Mouse (Mus musculus) heart, embryonic 16.5 days (tissue): ENCODE data around the gene Dapk1. TPM values are rescaled to one million over a fixed set of nuclear protein-coding genes. Genes with fewer than 3 reads are reported as not detected.

Experiments used
- ATAC-seq: fragments of 200-750 bp; cut with Nextera tagmentation; replicated peaks from 2 replicates; pipeline ENCODE4 v1.8.0; 2017; ENCODE audit warnings: moderate number of reproducible peaks; ENCODE audit not compliant: insufficient read depth, low FRiP score; ENCODE audit errors: extremely low read depth
- H3K27ac ChIP-seq: fragments of 300-500 bp; sonication (generic); 2 replicates; pipeline ENCODE4 v1.5.1; 2014; ENCODE audit warnings: mild to moderate bottlenecking, low read length, control low read depth, moderate library complexity
- H3K27me3 ChIP-seq: fragments of 300-500 bp; sonication (generic); 2 replicates; pipeline ENCODE4 v1.6.1; 2014; ENCODE audit warnings: low read length, mixed read lengths; ENCODE audit not compliant: control insufficient read depth, insufficient read depth
- H3K36me3 ChIP-seq: fragments of 300-500 bp; sonication (generic); 2 replicates; pipeline ENCODE4 v1.6.1; 2014; ENCODE audit not compliant: control insufficient read depth, insufficient read depth
- H3K4me1 ChIP-seq: fragments of 300-500 bp; sonication (generic); 2 replicates; pipeline ENCODE4 v1.6.1; 2014; ENCODE audit warnings: low read length, mixed read lengths; ENCODE audit not compliant: control insufficient read depth, insufficient read depth
- H3K4me2 ChIP-seq: fragments of 300-500 bp; sonication (generic); 2 replicates; pipeline ENCODE4 v1.6.1; 2014; ENCODE audit warnings: low read depth, mild to moderate bottlenecking, control low read depth, low read length
- H3K4me3 ChIP-seq: fragments of 300-500 bp; sonication (generic); 2 replicates; pipeline ENCODE4 v1.5.1; 2014; ENCODE audit warnings: mild to moderate bottlenecking, control low read depth, low read length
- H3K9ac ChIP-seq: fragments of 300-500 bp; sonication (generic); 2 replicates; pipeline ENCODE4 v1.6.1; 2014; ENCODE audit warnings: low read length, control low read depth
- H3K9me3 ChIP-seq: fragments of 300-500 bp; sonication (generic); replicated peaks from 2 replicates; pipeline ENCODE4 v1.6.1; 2016; ENCODE audit warnings: low read length; ENCODE audit not compliant: control insufficient read depth
- WGBS: fragments of 180-500 bp; shearing (Covaris S2); extraction: QIAGEN DNeasy Blood & Tissue Kit; methylation state at CpG from one replicate; pipeline ENCODE4 v1.1.7; 2014; 5-methylcytosine and 5-hydroxymethylcytosine counted together
- polyA plus RNA-seq: library from polyadenylated mRNA; unstranded; fragments of >200 nt; fragmentation: Nextera tagmentation; extraction: Ambion mirVana; gene quantifications from 2 replicates; pipeline ENCODE4 v1.2.1, GENCODE M21; 2015

Dapk1 gene
- polyA plus RNA-seq, 1 experiment from 2014 or later: 8.3 TPM

GRCm38 (mm10) chr13:60578541-60578940 is 23.2 kb upstream of the Dapk1 start:
- ATAC-seq: no peak

DNA sequence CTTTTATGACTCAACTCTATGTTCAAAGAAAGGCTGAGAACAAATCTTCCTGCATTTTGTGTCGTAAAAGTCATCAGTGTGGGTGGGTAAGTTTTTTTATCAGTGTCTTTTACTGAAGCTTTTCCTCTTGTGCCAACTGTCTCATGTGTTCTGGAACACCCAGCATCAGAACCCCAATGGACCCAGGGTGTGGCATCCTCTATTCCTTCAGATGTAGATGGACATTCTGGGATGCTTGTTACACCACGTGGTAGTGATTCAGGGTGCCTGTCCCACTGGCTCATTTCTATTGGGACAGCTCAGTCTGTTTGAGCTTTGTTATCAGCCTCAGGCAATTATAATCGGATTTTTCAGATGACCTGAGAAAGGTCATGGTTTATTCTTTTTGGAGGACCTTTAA is 6.9 kb upstream of the Dapk1 start:
- Histone ChIP-seq H3K9me3 (no peaks in the 10 kb centered on the region), H3K36me3 (no peaks in the 10 kb centered on the region), H3K27me3 (no peaks in the 10 kb centered on the region), H3K9ac (no peak overlapping the region), H3K4me2 (no peak overlapping the region), H3K4me3 (no peak overlapping the region), H3K27ac (no peak overlapping the region), H3K4me1 (no peaks in the 10 kb centered on the region)
- 69% methylated on average over 3 of the region's 3 CpGs for WGBS
- ATAC-seq: no peak

More at GRCm38 (mm10) chr13:60578541-60578940, 23.2 kb upstream of the Dapk1 start:
- no peaks in the 10 kb centered on the region for H3K36me3 ChIP-seq
- H3K4me2 ChIP-seq: no peak overlapping the region
- no peaks in the 10 kb centered on the region for H3K9me3 ChIP-seq
- H3K27me3 ChIP-seq: no peaks in the 10 kb centered on the region
- no peak overlapping the region for H3K27ac ChIP-seq
- no peaks in the 10 kb centered on the region for H3K4me1 ChIP-seq
- WGBS: 71% methylated on average over 3 of the region's 3 CpGs
- H3K4me3 ChIP-seq: no peak overlapping the region
- H3K9ac ChIP-seq: no peak overlapping the region

- 83% methylated on average over 6 of the region's 6 CpGs for WGBS
- H3K9me3 ChIP-seq: no peaks in the 10 kb centered on the region
- H3K4me3 ChIP-seq: no peak overlapping the region
- no peak overlapping the region for H3K9ac ChIP-seq
- H3K4me2 ChIP-seq: no peak overlapping the region
- no peaks in the 10 kb centered on the region for H3K4me1 ChIP-seq
- no peaks in the 10 kb centered on the region for H3K27me3 ChIP-seq
- H3K27ac ChIP-seq: no peak overlapping the region
- ATAC-seq: no peak
- H3K36me3 ChIP-seq: no peaks in the 10 kb centered on the region
Measured at GRCm38 (mm10) chr13:60595519-60595918, 6.2 kb upstream of the Dapk1 start.

- Histone ChIP-seq H3K36me3 (no peaks in the 10 kb centered on the region), H3K4me2 (peak overlapping the region; percentile 89), H3K27me3 (no peaks in the 10 kb centered on the region), H3K27ac (peak overlapping the region; percentile 49), H3K4me3 (peak overlapping the region; percentile 71), H3K9me3 (no peaks in the 10 kb centered on the region), H3K9ac (peak overlapping the region; percentile 84), H3K4me1 (no peaks in the 10 kb centered on the region)
- WGBS: 16% methylated on average over 34 of the region's 34 CpGs
- ATAC-seq: peak; percentile 56
Measured at GRCm38 (mm10) chr13:60602416-60603251, 887 bp downstream of the Dapk1 start.

GRCm38 (mm10) chr13:60603252-60603562 is 1.5 kb downstream of the Dapk1 start:
- Histone ChIP-seq H3K36me3 (no peaks in the 10 kb centered on the region), H3K4me1 (no peaks in the 10 kb centered on the region), H3K4me2 (peak overlapping the region; percentile 89), H3K27me3 (no peaks in the 10 kb centered on the region), H3K9ac (no peak overlapping the region), H3K4me3 (peak overlapping the region; percentile 71), H3K9me3 (no peaks in the 10 kb centered on the region), H3K27ac (no peak overlapping the region; the same call in 1 of the 2 replicates)
- no peak for ATAC-seq
- WGBS: 64% methylated on average over 5 of the region's 5 CpGs

- no peak overlapping the region for H3K4me3 ChIP-seq
- WGBS: 87% methylated on average over 8 of the region's 8 CpGs
- no peaks in the 10 kb centered on the region for H3K9me3 ChIP-seq
- H3K36me3 ChIP-seq: no peaks in the 10 kb centered on the region
- no peak overlapping the region for H3K27ac ChIP-seq
- H3K4me2 ChIP-seq: no peak overlapping the region
- H3K4me1 ChIP-seq: peaks cover 5% of the 10 kb centered on the region
- H3K27me3 ChIP-seq: no peaks in the 10 kb centered on the region
- no peak for ATAC-seq
- no peak overlapping the region for H3K9ac ChIP-seq
Measured at GRCm38 (mm10) chr13:60607411-60607810, 5.7 kb downstream of the Dapk1 start.

- H3K27me3 ChIP-seq: no peaks in the 10 kb centered on the region
- H3K27ac ChIP-seq: no peak overlapping the region
- H3K9me3 ChIP-seq: no peaks in the 10 kb centered on the region
- H3K4me2 ChIP-seq: no peak overlapping the region
- H3K4me1 ChIP-seq: peaks cover 5% of the 10 kb centered on the region
- H3K36me3 ChIP-seq: no peaks in the 10 kb centered on the region
- 73% methylated on average over 8 of the region's 8 CpGs for WGBS
- ATAC-seq: no peak
- H3K9ac ChIP-seq: no peak overlapping the region
- H3K4me3 ChIP-seq: no peak overlapping the region
Measured at GRCm38 (mm10) chr13:60608411-60609046, 6.8 kb downstream of the Dapk1 start.

DNA sequence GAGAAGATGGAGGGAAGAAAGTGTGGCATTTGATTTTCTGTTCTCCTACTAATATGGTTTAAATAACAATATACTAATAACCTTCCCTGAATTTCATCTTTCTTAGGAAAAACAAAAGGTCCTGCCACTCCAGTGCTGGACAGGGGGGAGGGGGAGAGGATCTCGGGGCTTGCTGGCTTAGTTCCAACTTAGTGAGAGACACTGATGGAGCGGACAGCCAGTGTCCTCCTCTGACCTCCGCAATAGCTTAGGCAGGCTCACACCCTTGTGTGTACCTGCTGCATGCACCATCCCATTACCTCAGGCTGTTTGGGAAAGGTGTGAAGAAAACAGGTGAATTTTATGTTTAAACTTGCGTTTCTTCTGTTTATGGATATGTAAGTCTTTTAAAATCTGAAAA is 7.5 kb downstream of the Dapk1 start:
- Histone ChIP-seq H3K4me3 (no peak overlapping the region), H3K27ac (no peak overlapping the region)
- WGBS: 55% methylated on average over 4 of the region's 4 CpGs

DNA sequence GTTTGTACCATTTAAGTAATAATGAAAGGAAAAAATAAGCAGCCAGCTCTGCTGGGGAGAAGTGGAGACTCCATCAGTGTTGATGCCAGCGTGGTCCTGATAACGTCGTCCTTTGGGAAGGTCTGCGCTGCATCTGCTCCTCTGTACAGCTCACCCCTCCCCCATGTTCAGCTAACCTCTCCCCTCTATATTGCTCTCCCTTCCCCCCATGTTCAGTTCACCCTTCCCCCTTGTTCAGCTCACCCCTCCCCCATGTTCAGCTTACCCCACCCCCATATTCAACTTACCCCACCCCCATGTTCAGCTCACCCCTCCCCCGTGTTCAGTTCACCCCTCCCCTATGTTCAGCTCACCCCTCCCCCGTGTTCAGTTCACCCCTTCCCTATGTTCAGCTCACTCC is 8.8 kb downstream of the Dapk1 start:
- Histone ChIP-seq H3K4me2 (no peak overlapping the region), H3K27me3 (no peaks in the 10 kb centered on the region), H3K9me3 (no peaks in the 10 kb centered on the region), H3K36me3 (no peaks in the 10 kb centered on the region), H3K4me1 (peaks cover 5% of the 10 kb centered on the region), H3K27ac (no peak overlapping the region), H3K9ac (no peak overlapping the region), H3K4me3 (no peak overlapping the region)
- WGBS: 36% methylated on average over 6 of the region's 6 CpGs
- no peak for ATAC-seq

More for the DNA sequence above, 7.5 kb downstream of the Dapk1 start:
- no peak for ATAC-seq
- peaks cover 5% of the 10 kb centered on the region for H3K4me1 ChIP-seq
- no peaks in the 10 kb centered on the region for H3K27me3 ChIP-seq
- H3K9me3 ChIP-seq: no peaks in the 10 kb centered on the region
- no peak overlapping the region for H3K9ac ChIP-seq
- H3K4me2 ChIP-seq: no peak overlapping the region
- no peaks in the 10 kb centered on the region for H3K36me3 ChIP-seq
